Mouse (Mus musculus) monocyte, adult 2 months (primary cell): ENCODE measurements around the gene Slc43a2.
A peak's percentile ranks its signal among the peaks of the same experiment; 100 is the strongest.
"Not testable (repeated sequence)": the region's sequence is repeated elsewhere in the genome, so short reads cannot be mapped to it uniquely, and the experiment has no call there.

Source experiments
- DNase-seq, 2 experiments: peaks; one replicate each; pipeline ENCODE4 v3.0.0; 2022; ENCODE audit warnings: low spot score in 2 of 2, low read depth in 1 of 2

Slc43a2 gene

GRCm38 (mm10) chr11:75550200-75550946, 18.9 kb downstream of the Slc43a2 start:
- no peak for DNase-seq

GRCm38 (mm10) chr11:75551321-75551720, 19.8 kb downstream of the Slc43a2 start:
- no peak for DNase-seq

GRCm38 (mm10) chr11:75551961-75552441, 20.5 kb downstream of the Slc43a2 start:
- DNase-seq: no peak

GRCm38 (mm10) chr11:75552906-75553482, 21.5 kb downstream of the Slc43a2 start:
- DNase-seq: no peak

- not testable (repeated sequence) for DNase-seq
Observed at GRCm38 (mm10) chr11:75556006-75556405, 24.5 kb downstream of the Slc43a2 start.

GRCm38 (mm10) chr11:75557142-75557541, 25.6 kb downstream of the Slc43a2 start:
- DNase-seq: no peak

GRCm38 (mm10) chr11:75558101-75558500, 26.6 kb downstream of the Slc43a2 start:
- DNase-seq: peak in 1 of 2 experiments; percentile 40

GRCm38 (mm10) chr11:75559870-75560504, 28.5 kb downstream of the Slc43a2 start:
- DNase-seq: no peak

GRCm38 (mm10) chr11:75560530-75561409, 29.3 kb downstream of the Slc43a2 start:
- no peak for DNase-seq

GRCm38 (mm10) chr11:75561410-75561791, 29.9 kb downstream of the Slc43a2 start:
- no peak for DNase-seq

GRCm38 (mm10) chr11:75562840-75563239, 31.3 kb downstream of the Slc43a2 start:
- no peak for DNase-seq

- DNase-seq: no peak
Observed at GRCm38 (mm10) chr11:75563851-75564548, 32.5 kb downstream of the Slc43a2 start.

- DNase-seq: no peak
Observed at GRCm38 (mm10) chr11:75565849-75566248, 34.4 kb downstream of the Slc43a2 start.

GRCm38 (mm10) chr11:75566276-75567196, 35.0 kb downstream of the Slc43a2 start:
- DNase-seq: peak in 1 of 2 experiments; percentile 37

- no peak for DNase-seq
Observed at GRCm38 (mm10) chr11:75567346-75568114, 36.0 kb downstream of the Slc43a2 start.

- DNase-seq: no peak
Observed at GRCm38 (mm10) chr11:75568115-75568511, 36.6 kb downstream of the Slc43a2 start.

GRCm38 (mm10) chr11:75568962-75569361, 37.5 kb downstream of the Slc43a2 start:
- DNase-seq: no peak

GRCm38 (mm10) chr11:75570375-75571125, 39.1 kb downstream of the Slc43a2 start:
- DNase-seq: no peak
